Comparison of ENCODE assay signal across 7 mouse cellular contexts in the genomic region with DNA sequence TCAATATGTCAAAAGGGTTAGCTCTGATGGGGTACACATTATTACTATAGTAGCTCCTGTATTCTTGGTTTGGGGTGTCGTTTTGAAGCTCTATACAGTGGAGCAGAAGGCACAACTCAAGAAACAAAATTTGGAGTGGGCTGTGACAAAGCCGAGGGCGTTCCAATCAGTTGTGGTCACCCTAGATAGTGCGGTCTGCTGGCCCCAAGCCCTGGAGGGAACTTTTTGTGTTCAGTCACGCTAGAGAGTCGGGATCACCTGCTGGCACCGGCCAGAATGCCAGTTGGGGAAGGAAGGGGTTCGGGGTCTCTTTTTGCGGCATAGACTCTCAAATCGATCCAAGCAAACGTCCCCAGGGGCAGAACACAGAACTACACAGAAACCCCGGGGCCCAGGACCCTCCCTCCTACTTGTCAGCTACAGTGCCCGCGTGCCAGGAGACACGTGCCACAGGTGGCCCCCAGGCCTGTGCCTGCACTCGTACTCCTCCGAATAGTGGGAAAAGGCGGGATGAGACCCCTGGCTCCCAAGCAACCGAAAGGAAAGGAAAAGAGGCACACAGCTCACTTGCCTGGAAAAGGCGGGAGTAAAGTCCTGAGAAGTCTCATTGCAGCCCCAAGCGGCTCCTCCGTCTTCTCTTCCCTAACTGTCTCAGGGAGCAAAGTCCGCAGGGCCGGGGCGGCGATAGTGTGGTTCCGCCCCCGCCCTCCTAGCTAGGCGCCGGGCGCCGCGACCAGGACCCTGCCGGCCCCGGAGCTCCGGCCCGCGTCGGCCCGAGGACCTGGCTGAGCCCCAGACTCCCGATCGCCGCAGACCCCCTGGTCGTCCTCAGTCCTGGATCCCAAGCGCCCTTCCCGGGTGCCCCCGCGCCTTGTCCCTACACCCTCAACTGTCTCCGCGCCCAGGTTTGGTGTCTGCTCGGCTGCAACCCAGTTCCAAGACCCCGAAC. TPM values are rescaled to one million over a fixed set of nuclear protein-coding genes. Genes with fewer than 3 reads are reported as not detected.
DNase-seq lines count a peak whose midpoint lies in the region; ATAC-seq and TF ChIP-seq lines count a peak whose summit lies in the region.

No protein-coding gene starts in this region.

- no peak for TF ChIP-seq POLR2A in ES-Bruce4 (IDR thresholded peaks at IDR 0.05; ENCODE audit: insufficient read depth, low read length)

- peaks cover 6% of the 10 kb centered on the region for H3K4me1 ChIP-seq in ES-Bruce4 (ENCODE audit: control insufficient read depth, insufficient read depth, low read length)
- H3K4me1 ChIP-seq in forebrain, embryonic 14.5 days (ENCODE audit: control insufficient read depth, insufficient read depth, low read length): peaks cover 2% of the 10 kb centered on the region; the same call in 1 of the 2 replicates
- peaks cover 34% of the 10 kb centered on the region for H3K4me1 ChIP-seq in limb, embryonic 11.5 days (ENCODE audit: control insufficient read depth, insufficient read depth, low read length)
- H3K4me1 ChIP-seq in midbrain, embryonic 12.5 days: peaks cover 8% of the 10 kb centered on the region
- H3K4me1 ChIP-seq in stomach, embryonic 15.5 days: peaks cover 26% of the 10 kb centered on the region

- no peak for TF ChIP-seq CTCF in ES-Bruce4 (IDR thresholded peaks at IDR 0.05; ENCODE audit: low read depth, low read length)

- peak; percentile 74 for ATAC-seq in forebrain, embryonic 14.5 days
- ATAC-seq in limb, embryonic 11.5 days (ENCODE audit: insufficient number of reproducible peaks, low FRiP score, low TSS enrichment, low read depth): peak; percentile 48
- peak; percentile 74 for ATAC-seq in midbrain, embryonic 12.5 days (ENCODE audit: low FRiP score, low read depth)
- ATAC-seq in stomach, embryonic 15.5 days (ENCODE audit: insufficient read depth, low FRiP score, low read depth): peak; percentile 83

- WGBS in forebrain, embryonic 14.5 days: under 1% methylated on average over 51 of the region's 52 CpGs
- 1% methylated on average over 52 of the region's 52 CpGs for WGBS in limb, embryonic 11.5 days
- under 1% methylated on average over 52 of the region's 52 CpGs for WGBS in midbrain, embryonic 12.5 days
- under 1% methylated on average over 51 of the region's 52 CpGs for WGBS in stomach, embryonic 15.5 days

- DNase-seq in adrenal gland, adult 18-20 months (ENCODE audit: low spot score in 2 of 2): peak; percentile 64 to 72
- DNase-seq in forebrain, embryonic 14.5 days (ENCODE audit: low spot score): peak; percentile 54
- DNase-seq in heart, postnatal 4 days: peak; percentile 66
- peak; percentile 78 for DNase-seq in limb, embryonic 11.5 days (ENCODE audit: low spot score)

- peak overlapping the region; percentile 31; the same call in 1 of the 2 replicates for H3K27ac ChIP-seq in ES-Bruce4 (ENCODE audit: insufficient read depth, low read length)
- peak overlapping the region; percentile 54; the same call in 1 of the 2 replicates for H3K27ac ChIP-seq in forebrain, embryonic 14.5 days (ENCODE audit: low read depth, low read length)
- H3K27ac ChIP-seq in limb, embryonic 11.5 days (replicated peaks; ENCODE audit: low read depth, low read length): peak overlapping the region; percentile 75
- H3K27ac ChIP-seq in midbrain, embryonic 12.5 days (replicated peaks): no peak overlapping the region
- H3K27ac ChIP-seq in stomach, embryonic 15.5 days: peak overlapping the region; percentile 95

- H3K27me3 ChIP-seq in ES-Bruce4 (ENCODE audit: control insufficient read depth, insufficient read depth, low read length, poor library complexity, severe bottlenecking): no peaks in the 10 kb centered on the region
- H3K27me3 ChIP-seq in forebrain, embryonic 14.5 days (replicated peaks; ENCODE audit: control insufficient read depth, insufficient read depth, low read length): 0 out of 2 replicates have a peak, but pooled peaks cover 9% of the 10 kb centered on the region
- H3K27me3 ChIP-seq in limb, embryonic 11.5 days (ENCODE audit: control insufficient read depth, insufficient read depth, low read length): no peaks in the 10 kb centered on the region
- peaks cover 46% of the 10 kb centered on the region for H3K27me3 ChIP-seq in midbrain, embryonic 12.5 days
- no peaks in the 10 kb centered on the region for H3K27me3 ChIP-seq in stomach, embryonic 15.5 days (replicated peaks)

- H3K4me2 ChIP-seq in forebrain, embryonic 14.5 days (ENCODE audit: low read length): peak overlapping the region; percentile 97
- peak overlapping the region; percentile 78 for H3K4me2 ChIP-seq in limb, embryonic 11.5 days (ENCODE audit: low read depth, severe bottlenecking)
- peak overlapping the region; percentile 96 for H3K4me2 ChIP-seq in midbrain, embryonic 12.5 days (replicated peaks)
- peak overlapping the region; percentile 81 for H3K4me2 ChIP-seq in stomach, embryonic 15.5 days

- H3K9me3 ChIP-seq in ES-Bruce4 (replicated peaks; ENCODE audit: control insufficient read depth, insufficient read depth, low read length, poor library complexity, severe bottlenecking): no peaks in the 10 kb centered on the region; the same call in 1 of the 2 replicates
- no peaks in the 10 kb centered on the region for H3K9me3 ChIP-seq in forebrain, embryonic 14.5 days (replicated peaks; ENCODE audit: control insufficient read depth, low read length)
- H3K9me3 ChIP-seq in limb, embryonic 11.5 days (ENCODE audit: control insufficient read depth, low read length): no peaks in the 10 kb centered on the region
- no peaks in the 10 kb centered on the region for H3K9me3 ChIP-seq in midbrain, embryonic 12.5 days
- no peaks in the 10 kb centered on the region for H3K9me3 ChIP-seq in stomach, embryonic 15.5 days

- H3K36me3 ChIP-seq in ES-Bruce4 (ENCODE audit: control insufficient read depth, insufficient read depth, low read length, poor library complexity, severe bottlenecking): no peaks in the 10 kb centered on the region
- H3K36me3 ChIP-seq in forebrain, embryonic 14.5 days (ENCODE audit: control insufficient read depth, insufficient read depth, low read length): no peaks in the 10 kb centered on the region
- no peaks in the 10 kb centered on the region for H3K36me3 ChIP-seq in limb, embryonic 11.5 days (ENCODE audit: control insufficient read depth, insufficient read depth, low read length)
- H3K36me3 ChIP-seq in midbrain, embryonic 12.5 days: no peaks in the 10 kb centered on the region
- H3K36me3 ChIP-seq in stomach, embryonic 15.5 days: no peaks in the 10 kb centered on the region

- peak overlapping the region; percentile 84 for H3K4me3 ChIP-seq in ES-Bruce4 (ENCODE audit: low read depth, low read length)
- peak overlapping the region; percentile 64 for H3K4me3 ChIP-seq in forebrain, embryonic 14.5 days (ENCODE audit: low read depth, low read length)
- H3K4me3 ChIP-seq in limb, embryonic 11.5 days (ENCODE audit: low read depth, low read length): peak overlapping the region; percentile 60
- peak overlapping the region; percentile 69 for H3K4me3 ChIP-seq in midbrain, embryonic 12.5 days
- peak overlapping the region; percentile 78 for H3K4me3 ChIP-seq in stomach, embryonic 15.5 days (replicated peaks)

- no peak for TF ChIP-seq EP300 in ES-Bruce4 (IDR thresholded peaks at IDR 0.05; ENCODE audit: insufficient read depth, low read depth, low read length)

- peak overlapping the region; percentile 95 for H3K9ac ChIP-seq in ES-Bruce4 (ENCODE audit: low read depth, poor library complexity, severe bottlenecking)
- peak overlapping the region; percentile 85 for H3K9ac ChIP-seq in forebrain, embryonic 14.5 days (ENCODE audit: low read length)
- peak overlapping the region; percentile 84 for H3K9ac ChIP-seq in limb, embryonic 11.5 days (ENCODE audit: low read length)
- H3K9ac ChIP-seq in midbrain, embryonic 12.5 days (replicated peaks): peak overlapping the region; percentile 77
- peak overlapping the region; percentile 87 for H3K9ac ChIP-seq in stomach, embryonic 15.5 days

RNA-seq across cellular contexts. Expression of a gene that starts 0.6 kb away (rescaled TPM):
- 45.7 and 46.2 TPM in 2 replicates for polyA plus RNA-seq in ES-Bruce4 (2011; ENCODE audit: insufficient read depth, insufficient read length, low read depth, missing spikeins)
- 10 to 100 TPM; 48.3 to 51.5 TPM for total RNA-seq in adrenal gland, adult 18-20 months (2021)
- polyA plus RNA-seq in forebrain, embryonic 14.5 days (2014; fragmentation: Nextera tagmentation; extraction: Ambion mirVana): 4.4 and 5.2 TPM in 2 replicates
- total RNA-seq in heart, postnatal 4 days (2021): 10 to 100 TPM; 32.5 to 37.1 TPM
- 26.0 and 26.7 TPM in 2 replicates for polyA plus RNA-seq in limb, embryonic 11.5 days (2014; fragmentation: Nextera tagmentation; extraction: Ambion mirVana)
- 8.5 and 11.8 TPM in 2 replicates for polyA plus RNA-seq in midbrain, embryonic 12.5 days (2016; fragmentation: Nextera tagmentation; extraction: Ambion mirVana)
- polyA plus RNA-seq in stomach, embryonic 15.5 days (2015; fragmentation: Nextera tagmentation; extraction: Ambion mirVana): 26.9 and 28.9 TPM in 2 replicates
